Mouse (Mus musculus): ENCODE data around the gene Fhl2. TPM values are rescaled to one million over a fixed set of nuclear protein-coding genes. Genes with fewer than 3 reads are reported as not detected.

The Fhl2 gene
- polyA plus RNA-seq, 1 experiment from 2014 or later = 17.4 TPM

DNA sequence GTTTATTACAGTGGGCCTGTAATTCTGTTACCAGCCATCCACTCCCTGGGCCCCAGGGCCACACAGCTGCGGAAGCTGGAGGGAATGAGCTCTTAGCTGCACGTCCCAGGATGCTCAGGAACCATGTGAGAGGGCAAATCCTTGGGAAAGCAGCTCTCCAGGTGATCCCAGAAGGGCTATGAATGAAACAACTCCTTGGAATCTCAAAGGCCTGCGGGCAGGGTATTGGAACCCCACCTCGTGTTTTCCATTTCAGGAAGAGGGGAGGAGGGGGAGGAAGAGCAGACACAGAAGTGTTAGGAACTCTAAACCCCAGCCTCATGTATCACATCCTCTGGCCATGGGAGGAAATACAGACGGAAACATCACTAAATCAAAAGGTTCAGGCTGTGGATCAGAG, 28.8 kb downstream of the Fhl2 start:
- no peaks in the 10 kb centered on the region for H3K27me3 ChIP-seq (ENCODE audit: control insufficient read depth, insufficient read depth, low read length)
- DNase-seq (no peak), ATAC-seq (ENCODE audit: low FRiP score, low TSS enrichment) (no peak)
- no peak overlapping the region for H3K4me3 ChIP-seq (replicated peaks; ENCODE audit: low read depth, low read length)
- WGBS = 54% methylated on average over 5 of the region's 5 CpGs
- no peaks in the 10 kb centered on the region for H3K9me3 ChIP-seq (ENCODE audit: control insufficient read depth, low read length)
- no peak overlapping the region for H3K27ac ChIP-seq (replicated peaks; ENCODE audit: low read depth, low read length)
- no peak overlapping the region for H3K9ac ChIP-seq (replicated peaks; ENCODE audit: low read length)
- peaks cover 3% of the 10 kb centered on the region; the same call in 1 of the 2 replicates for H3K4me1 ChIP-seq (ENCODE audit: control insufficient read depth, insufficient read depth, low read length)
- no peaks in the 10 kb centered on the region for H3K36me3 ChIP-seq (ENCODE audit: control insufficient read depth, insufficient read depth, low read length)
- no peak overlapping the region for H3K4me2 ChIP-seq (ENCODE audit: low read length)

DNA sequence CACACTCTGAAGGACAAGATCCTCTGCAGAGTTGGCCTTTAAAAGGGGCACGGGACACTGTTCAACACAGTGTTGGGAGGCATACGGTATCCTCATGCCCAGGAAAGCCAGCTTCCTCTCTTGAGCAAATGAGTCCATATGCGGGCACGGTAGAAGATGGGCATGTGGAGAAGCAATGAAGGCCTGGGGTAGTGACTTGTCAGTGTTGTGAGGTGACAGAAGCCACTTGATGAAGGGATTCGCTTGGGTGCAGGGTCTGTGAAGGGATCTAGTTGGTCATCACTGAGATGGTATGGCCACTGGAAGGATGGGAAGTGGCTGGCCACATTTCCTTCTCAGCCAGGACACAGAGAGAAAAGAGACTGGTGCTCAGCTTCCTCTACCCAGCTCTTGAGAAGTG, 32.2 kb downstream of the Fhl2 start:
- no peak for ATAC-seq (ENCODE audit: low FRiP score, low TSS enrichment)
- peaks cover 11% of the 10 kb centered on the region; the same call in 1 of the 2 replicates for H3K4me1 ChIP-seq (ENCODE audit: control insufficient read depth, insufficient read depth, low read length)

DNA sequence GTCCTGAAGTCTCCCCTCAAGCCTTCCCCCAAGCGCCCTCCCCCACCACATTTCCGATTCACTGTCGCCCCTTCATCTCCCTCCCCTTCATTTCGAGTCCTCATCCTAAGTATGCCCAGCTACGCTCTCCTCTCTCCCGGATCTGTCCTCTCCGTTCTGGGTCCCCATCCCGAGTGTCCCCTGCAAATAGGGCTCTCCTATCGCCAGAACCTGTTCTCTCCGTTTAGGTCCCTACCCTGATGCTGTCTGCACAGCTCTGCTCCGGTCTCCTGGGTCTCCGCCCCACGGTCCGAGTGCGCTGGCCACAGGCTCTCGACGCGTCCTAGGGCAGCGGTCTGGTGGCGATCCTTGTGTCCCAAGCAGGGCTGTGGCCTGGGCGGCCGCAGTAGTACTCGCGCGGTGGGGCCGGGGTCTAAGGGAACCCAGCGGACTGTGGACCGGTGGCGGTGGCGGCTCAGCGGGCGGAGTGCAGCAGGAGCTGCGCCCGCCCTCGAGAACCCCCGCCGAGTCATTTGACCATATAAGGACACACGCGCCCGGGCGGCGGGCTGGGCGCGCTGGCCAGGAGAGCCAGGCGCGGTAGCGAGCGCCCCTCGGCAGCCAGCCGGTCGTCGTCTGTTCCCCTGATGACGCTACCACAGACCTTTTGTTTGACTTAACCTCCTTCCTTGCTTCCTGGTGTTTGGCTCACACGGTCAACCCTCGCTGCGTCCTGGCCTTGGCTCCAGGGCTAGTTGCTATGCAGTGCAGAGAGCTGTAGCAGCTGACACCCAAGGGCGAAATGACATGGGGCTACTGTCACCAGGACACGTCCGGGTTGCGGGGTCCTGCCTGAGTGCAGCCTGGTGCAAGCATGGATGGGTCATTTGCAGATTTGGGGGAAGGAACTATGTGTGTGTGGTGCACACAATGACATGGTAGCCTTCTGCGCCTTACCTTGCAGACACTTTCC, 33.0 kb downstream of the Fhl2 start:
- Histone ChIP-seq H3K4me3 (replicated peaks; ENCODE audit: low read depth, low read length) (peak overlapping the region; percentile 73), H3K9ac (replicated peaks; ENCODE audit: low read length) (peak overlapping the region; percentile 86), H3K27ac (replicated peaks; ENCODE audit: low read depth, low read length) (peak overlapping the region; percentile 46), H3K4me2 (ENCODE audit: low read length) (peak overlapping the region; percentile 84), H3K36me3 (ENCODE audit: control insufficient read depth, insufficient read depth, low read length) (no peaks in the 10 kb centered on the region), H3K9me3 (ENCODE audit: control insufficient read depth, low read length) (no peaks in the 10 kb centered on the region), H3K4me1 (ENCODE audit: control insufficient read depth, insufficient read depth, low read length) (peaks cover 11% of the 10 kb centered on the region; the same call in 1 of the 2 replicates), H3K27me3 (ENCODE audit: control insufficient read depth, insufficient read depth, low read length) (no peaks in the 10 kb centered on the region)
- ATAC-seq (ENCODE audit: low FRiP score, low TSS enrichment) (peak; percentile 89), DNase-seq (peak; percentile 88)
- 4% methylated on average over 61 of the region's 61 CpGs for WGBS

More for the DNA sequence above, 32.2 kb downstream of the Fhl2 start:
- Histone ChIP-seq H3K36me3 (ENCODE audit: control insufficient read depth, insufficient read depth, low read length) (no peaks in the 10 kb centered on the region), H3K27ac (replicated peaks; ENCODE audit: low read depth, low read length) (no peak overlapping the region), H3K9me3 (ENCODE audit: control insufficient read depth, low read length) (no peaks in the 10 kb centered on the region), H3K27me3 (ENCODE audit: control insufficient read depth, insufficient read depth, low read length) (no peaks in the 10 kb centered on the region), H3K4me2 (ENCODE audit: low read length) (no peak overlapping the region), H3K9ac (replicated peaks; ENCODE audit: low read length) (no peak overlapping the region), H3K4me3 (replicated peaks; ENCODE audit: low read depth, low read length) (no peak overlapping the region)
- 100% methylated on average over 5 of the region's 5 CpGs for WGBS
- no peak for DNase-seq

DNA sequence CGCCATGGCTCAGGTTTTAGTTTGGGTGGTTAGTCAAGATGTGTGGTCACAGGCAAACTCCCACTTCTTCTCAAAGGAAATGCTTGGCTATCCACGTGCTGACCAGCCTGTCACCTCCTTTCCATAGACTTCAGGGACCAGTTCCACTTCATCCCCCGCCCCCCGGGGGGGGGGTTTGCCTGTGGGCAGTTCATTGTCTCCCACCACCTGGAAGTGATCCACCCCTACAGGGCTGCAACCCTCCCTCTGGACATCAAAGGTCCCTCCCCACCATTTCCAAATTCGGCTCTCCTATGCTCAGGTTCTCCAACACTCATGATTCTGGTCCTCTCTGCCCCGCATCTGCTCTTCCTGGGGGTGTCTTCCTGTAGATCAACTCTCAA, 33.7 kb downstream of the Fhl2 start:
- 6% methylated on average over 6 of the region's 6 CpGs for WGBS
- Histone ChIP-seq H3K27me3 (ENCODE audit: control insufficient read depth, insufficient read depth, low read length) (no peaks in the 10 kb centered on the region), H3K36me3 (ENCODE audit: control insufficient read depth, insufficient read depth, low read length) (no peaks in the 10 kb centered on the region), H3K4me1 (ENCODE audit: control insufficient read depth, insufficient read depth, low read length) (peaks cover 11% of the 10 kb centered on the region; the same call in 1 of the 2 replicates), H3K9me3 (ENCODE audit: control insufficient read depth, low read length) (no peaks in the 10 kb centered on the region), H3K4me3 (replicated peaks; ENCODE audit: low read depth, low read length) (peak overlapping the region; percentile 73), H3K9ac (replicated peaks; ENCODE audit: low read length) (peak overlapping the region; percentile 86), H3K27ac (replicated peaks; ENCODE audit: low read depth, low read length) (peak overlapping the region; percentile 46; the same call in 1 of the 2 replicates), H3K4me2 (ENCODE audit: low read length) (peak overlapping the region; percentile 84)
- DNase-seq (no peak), ATAC-seq (ENCODE audit: low FRiP score, low TSS enrichment) (peak; percentile 46)

DNA sequence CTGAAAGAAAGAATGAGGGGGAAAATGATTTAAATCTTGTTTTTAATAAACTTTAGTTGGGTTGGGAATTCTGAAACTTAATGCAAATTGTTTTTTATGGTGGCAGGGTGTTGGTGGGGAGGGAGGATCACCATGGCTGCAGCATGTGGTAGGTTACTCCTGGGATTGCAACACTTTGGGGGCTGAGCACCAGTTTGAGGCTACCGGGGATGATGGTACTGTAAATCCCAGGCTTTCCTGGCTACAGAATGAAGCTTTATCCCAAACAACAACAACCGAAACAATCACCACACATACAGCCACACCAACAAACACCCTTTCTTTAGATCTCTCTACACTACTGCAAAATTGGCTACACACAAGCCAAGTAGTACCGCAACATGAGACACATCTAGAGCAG, 34.4 kb downstream of the Fhl2 start:
- Histone ChIP-seq H3K9ac (replicated peaks; ENCODE audit: low read length) (no peak overlapping the region), H3K4me1 (ENCODE audit: control insufficient read depth, insufficient read depth, low read length) (peaks cover 11% of the 10 kb centered on the region; the same call in 1 of the 2 replicates), H3K9me3 (ENCODE audit: control insufficient read depth, low read length) (no peaks in the 10 kb centered on the region), H3K27me3 (ENCODE audit: control insufficient read depth, insufficient read depth, low read length) (no peaks in the 10 kb centered on the region), H3K4me3 (replicated peaks; ENCODE audit: low read depth, low read length) (no peak overlapping the region), H3K4me2 (ENCODE audit: low read length) (peak overlapping the region; percentile 84), H3K36me3 (ENCODE audit: control insufficient read depth, insufficient read depth, low read length) (no peaks in the 10 kb centered on the region), H3K27ac (replicated peaks; ENCODE audit: low read depth, low read length) (no peak overlapping the region)
- no peak for DNase-seq
- WGBS = 91% methylated on average over 3 of the region's 3 CpGs
- ATAC-seq (ENCODE audit: low FRiP score, low TSS enrichment) = no peak

DNA sequence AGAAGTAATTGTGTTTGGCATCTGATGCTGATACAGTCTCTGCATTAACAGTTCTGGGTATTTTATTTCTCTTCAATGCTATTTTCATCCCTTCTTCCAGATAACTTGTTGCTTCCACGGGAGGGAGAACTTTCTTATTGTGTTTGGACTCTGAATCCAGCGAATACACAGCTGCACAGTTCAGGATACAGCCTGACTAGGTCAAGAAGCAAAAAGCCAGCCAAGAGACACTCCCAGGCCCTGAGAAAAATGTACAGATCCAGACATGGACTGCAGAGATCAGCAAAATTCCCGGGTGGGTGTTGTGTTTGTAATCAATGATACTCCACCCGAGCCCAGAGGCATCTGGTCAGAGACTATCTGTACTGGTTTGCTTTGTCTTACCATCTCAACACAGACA, 37.4 kb downstream of the Fhl2 start:
- no peak overlapping the region for H3K4me2 ChIP-seq (ENCODE audit: low read length)
- DNase-seq = no peak
- peaks cover 11% of the 10 kb centered on the region; the same call in 1 of the 2 replicates for H3K4me1 ChIP-seq (ENCODE audit: control insufficient read depth, insufficient read depth, low read length)
- WGBS = 81% methylated on average over 4 of the region's 4 CpGs
- no peak overlapping the region for H3K9ac ChIP-seq (replicated peaks; ENCODE audit: low read length)
- ATAC-seq (ENCODE audit: low FRiP score, low TSS enrichment) = no peak
- no peaks in the 10 kb centered on the region for H3K9me3 ChIP-seq (ENCODE audit: control insufficient read depth, low read length)
- no peaks in the 10 kb centered on the region for H3K27me3 ChIP-seq (ENCODE audit: control insufficient read depth, insufficient read depth, low read length)
- H3K36me3 ChIP-seq (ENCODE audit: control insufficient read depth, insufficient read depth, low read length) = no peaks in the 10 kb centered on the region
- no peak overlapping the region for H3K4me3 ChIP-seq (replicated peaks; ENCODE audit: low read depth, low read length)
- no peak overlapping the region for H3K27ac ChIP-seq (replicated peaks; ENCODE audit: low read depth, low read length)

DNA sequence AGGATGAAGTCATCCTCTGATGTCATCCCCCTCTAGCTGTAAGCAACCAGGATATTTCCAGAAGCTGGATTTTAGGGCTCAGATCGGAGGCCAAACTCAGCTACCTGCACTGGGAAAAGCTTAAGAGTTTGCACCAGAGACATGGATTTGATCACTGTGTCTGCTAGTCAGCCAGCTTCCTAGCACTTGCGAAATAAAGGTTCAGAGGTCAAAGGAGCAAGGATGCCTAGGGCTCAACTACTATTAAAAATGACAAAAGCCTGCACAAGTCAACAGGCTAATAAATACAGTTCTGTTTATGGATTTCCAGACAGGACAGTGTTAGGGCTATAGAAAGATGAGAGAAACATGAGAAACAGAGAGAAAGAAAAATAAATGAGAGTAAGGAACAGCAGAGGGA, 38.9 kb downstream of the Fhl2 start:
- 91% methylated on average over 2 of the region's 2 CpGs for WGBS

DNA sequence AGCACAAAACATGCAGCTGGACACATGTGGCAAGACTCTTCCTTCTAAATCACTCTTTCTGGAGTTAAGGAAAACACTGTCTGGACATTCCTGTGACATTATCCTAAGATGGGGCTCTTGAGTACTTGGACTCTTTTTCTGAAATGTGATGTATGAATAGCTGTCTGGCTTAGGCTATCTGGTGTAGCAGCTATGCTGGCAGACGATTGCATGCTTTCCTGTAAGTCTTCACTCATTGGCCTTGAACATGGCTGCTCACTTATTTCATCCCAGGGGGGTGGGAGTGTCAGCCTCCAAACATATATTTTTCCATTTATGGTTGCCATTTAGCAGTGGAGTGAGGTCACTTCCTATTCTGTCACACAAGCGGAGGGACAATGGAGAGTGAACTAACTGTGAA, 42.3 kb downstream of the Fhl2 start:
- Histone ChIP-seq H3K4me3 (replicated peaks; ENCODE audit: low read depth, low read length) (no peak overlapping the region), H3K9me3 (ENCODE audit: control insufficient read depth, low read length) (no peaks in the 10 kb centered on the region)

More for the DNA sequence above, 38.9 kb downstream of the Fhl2 start:
- Histone ChIP-seq H3K27ac (replicated peaks; ENCODE audit: low read depth, low read length) (no peak overlapping the region), H3K9ac (replicated peaks; ENCODE audit: low read length) (no peak overlapping the region), H3K36me3 (ENCODE audit: control insufficient read depth, insufficient read depth, low read length) (no peaks in the 10 kb centered on the region), H3K4me3 (replicated peaks; ENCODE audit: low read depth, low read length) (no peak overlapping the region), H3K9me3 (ENCODE audit: control insufficient read depth, low read length) (no peaks in the 10 kb centered on the region), H3K27me3 (ENCODE audit: control insufficient read depth, insufficient read depth, low read length) (no peaks in the 10 kb centered on the region), H3K4me1 (ENCODE audit: control insufficient read depth, insufficient read depth, low read length) (peaks cover 6% of the 10 kb centered on the region; the same call in 1 of the 2 replicates), H3K4me2 (ENCODE audit: low read length) (no peak overlapping the region)
- no peak for DNase-seq
- ATAC-seq (ENCODE audit: low FRiP score, low TSS enrichment) = no peak

DNA sequence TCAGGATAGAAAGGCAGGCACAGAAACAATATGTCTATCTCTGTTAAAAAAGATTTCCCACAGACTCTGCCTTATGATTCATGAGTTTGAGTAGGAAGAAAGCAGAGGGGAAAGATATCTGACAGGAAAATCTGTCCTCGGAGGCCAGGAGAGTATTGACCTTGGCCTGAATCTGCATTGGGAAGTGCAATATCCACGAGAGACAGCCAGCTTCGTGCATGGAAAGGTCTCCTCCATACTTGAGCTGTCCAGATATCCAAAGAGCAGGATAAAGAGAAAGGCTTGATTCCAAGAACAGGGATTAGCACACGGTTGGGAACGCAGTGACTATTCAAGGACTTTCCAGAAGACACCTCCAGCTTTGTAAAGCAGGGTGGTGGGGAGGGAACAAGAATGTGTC, 43.2 kb downstream of the Fhl2 start:
- WGBS = 78% methylated on average over 5 of the region's 5 CpGs
- no peak for ATAC-seq (ENCODE audit: low FRiP score, low TSS enrichment)
- no peak for DNase-seq
- H3K9me3 ChIP-seq (ENCODE audit: control insufficient read depth, low read length) = no peaks in the 10 kb centered on the region
- no peak overlapping the region for H3K9ac ChIP-seq (replicated peaks; ENCODE audit: low read length)
- no peak overlapping the region for H3K4me2 ChIP-seq (ENCODE audit: low read length)
- H3K27ac ChIP-seq (replicated peaks; ENCODE audit: low read depth, low read length) = no peak overlapping the region
- H3K27me3 ChIP-seq (ENCODE audit: control insufficient read depth, insufficient read depth, low read length) = no peaks in the 10 kb centered on the region
- H3K4me1 ChIP-seq (ENCODE audit: control insufficient read depth, insufficient read depth, low read length) = no peaks in the 10 kb centered on the region
- H3K36me3 ChIP-seq (ENCODE audit: control insufficient read depth, insufficient read depth, low read length) = no peaks in the 10 kb centered on the region
- no peak overlapping the region for H3K4me3 ChIP-seq (replicated peaks; ENCODE audit: low read depth, low read length)

More for the DNA sequence above, 42.3 kb downstream of the Fhl2 start:
- H3K4me2 ChIP-seq (ENCODE audit: low read length) = no peak overlapping the region
- no peaks in the 10 kb centered on the region for H3K36me3 ChIP-seq (ENCODE audit: control insufficient read depth, insufficient read depth, low read length)
- H3K4me1 ChIP-seq (ENCODE audit: control insufficient read depth, insufficient read depth, low read length) = no peaks in the 10 kb centered on the region
- 92% methylated on average over 2 of the region's 2 CpGs for WGBS
- no peak for DNase-seq
- H3K27me3 ChIP-seq (ENCODE audit: control insufficient read depth, insufficient read depth, low read length) = no peaks in the 10 kb centered on the region
- ATAC-seq (ENCODE audit: low FRiP score, low TSS enrichment) = no peak
- H3K27ac ChIP-seq (replicated peaks; ENCODE audit: low read depth, low read length) = no peak overlapping the region
- no peak overlapping the region for H3K9ac ChIP-seq (replicated peaks; ENCODE audit: low read length)

All from midbrain, embryonic 14.5 days (tissue).